Mouse (Mus musculus): ENCODE data around the gene Olfr573-ps1.

Olfr573-ps1 gene

DNA sequence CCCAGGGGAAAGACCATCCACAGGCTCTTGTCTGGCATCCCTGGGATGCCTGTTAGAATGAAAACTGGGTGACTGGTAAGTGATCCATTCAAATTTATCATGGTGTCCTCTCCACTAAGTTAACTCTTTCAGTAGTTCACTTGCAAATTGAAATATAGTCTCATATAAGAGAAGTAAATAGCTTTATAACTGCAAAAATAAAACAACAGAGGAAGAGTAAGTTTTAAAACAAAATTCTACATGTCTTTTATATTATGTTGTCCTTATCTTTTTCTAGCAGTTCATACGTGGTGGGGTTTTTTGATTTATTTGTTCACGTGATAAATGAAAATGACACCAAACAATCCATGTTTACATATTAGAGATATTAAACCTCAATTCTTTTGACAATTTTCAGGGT lies at the start of gene Olfr573-ps1:
Gene Olfr573-ps1, minus strand, starts transcription at position 101 of the 400 bp plus-strand sequence.
- DNase-seq (ENCODE audit: low read depth in 1 of 2, low spot score in 2 of 2) = no peak

- DNase-seq (ENCODE audit: low read depth in 1 of 2, low spot score in 2 of 2) = no peak
These were observed 46.8 kb upstream of the Olfr573-ps1 start, which contains the start of gene Olfr578 for GRCm38 (mm10) chr7:102989224-102989623. Olfr578 (minus strand) TSS chr7:102989324.

GRCm38 (mm10) chr7:102975843-102976242 lies 33.5 kb upstream of the Olfr573-ps1 start, which contains the start of gene Olfr577:
Olfr577 (minus strand) TSS chr7:102975943.
- DNase-seq (ENCODE audit: low read depth in 1 of 2, low spot score in 2 of 2) = no peak

GRCm38 (mm10) chr7:102974399-102974798 lies 32.0 kb upstream of the Olfr573-ps1 start:
- DNase-seq (ENCODE audit: low read depth in 1 of 2, low spot score in 2 of 2) = no peak

- DNase-seq (ENCODE audit: low read depth in 1 of 2, low spot score in 2 of 2) = no peak
These were observed 20.0 kb upstream of the Olfr573-ps1 start, which contains the start of gene Olfr576 for GRCm38 (mm10) chr7:102962360-102962759. Olfr576 (plus strand) TSS chr7:102962660.

- no peak for DNase-seq (ENCODE audit: low read depth in 1 of 2, low spot score in 2 of 2)
These were observed 16.2 kb upstream of the Olfr573-ps1 start, which contains the start of gene Olfr575 for GRCm38 (mm10) chr7:102958593-102958992. Olfr575 (minus strand) TSS chr7:102958775.

DNA sequence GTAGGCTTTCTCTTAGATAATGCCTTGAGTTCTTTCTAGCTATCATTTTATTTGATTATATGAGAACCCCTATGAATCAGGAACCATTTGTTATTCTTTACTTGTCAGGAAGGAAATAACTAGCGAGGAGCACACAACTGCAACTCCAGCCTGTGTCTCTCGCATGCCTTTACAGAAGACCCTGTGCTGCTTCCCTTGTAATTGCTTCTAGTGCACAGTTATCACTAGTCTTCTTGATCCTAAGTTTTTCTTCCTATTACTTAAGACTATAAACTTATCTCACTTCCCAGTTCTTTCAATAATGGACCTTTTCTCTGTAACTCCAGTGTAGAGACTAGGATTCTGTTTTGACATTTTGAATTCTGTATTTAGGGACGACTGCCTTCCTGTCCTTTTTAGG lies 15.8 kb upstream of the Olfr573-ps1 start:
- no peak for DNase-seq (ENCODE audit: low read depth in 1 of 2, low spot score in 2 of 2)

DNA sequence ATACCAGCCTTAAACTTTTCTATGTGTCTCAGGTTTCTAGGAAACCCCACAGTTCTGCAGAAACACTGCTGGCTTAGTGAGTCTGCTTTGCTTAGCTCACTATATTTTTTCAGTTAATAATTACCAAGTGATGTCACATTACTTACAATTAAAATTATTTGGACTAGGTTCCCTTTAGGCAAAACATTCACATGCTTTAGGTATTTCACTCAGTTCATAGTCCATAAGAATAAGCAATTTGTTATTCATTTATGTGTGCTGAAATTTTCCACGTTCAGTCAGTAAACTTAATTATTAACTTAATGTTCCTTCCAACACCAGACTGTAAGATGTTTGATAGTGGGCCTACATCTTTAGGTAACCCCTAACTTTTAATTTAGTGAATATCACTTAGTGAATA lies 8.4 kb upstream of the Olfr573-ps1 start:
- no peak for DNase-seq (ENCODE audit: low read depth in 1 of 2, low spot score in 2 of 2)

- DNase-seq (ENCODE audit: low read depth in 1 of 2, low spot score in 2 of 2) = no peak
These were observed 5.8 kb upstream of the Olfr573-ps1 start, which contains the start of gene Olfr574 for GRCm38 (mm10) chr7:102948167-102948566. Olfr574 (plus strand) TSS chr7:102948467.

DNA sequence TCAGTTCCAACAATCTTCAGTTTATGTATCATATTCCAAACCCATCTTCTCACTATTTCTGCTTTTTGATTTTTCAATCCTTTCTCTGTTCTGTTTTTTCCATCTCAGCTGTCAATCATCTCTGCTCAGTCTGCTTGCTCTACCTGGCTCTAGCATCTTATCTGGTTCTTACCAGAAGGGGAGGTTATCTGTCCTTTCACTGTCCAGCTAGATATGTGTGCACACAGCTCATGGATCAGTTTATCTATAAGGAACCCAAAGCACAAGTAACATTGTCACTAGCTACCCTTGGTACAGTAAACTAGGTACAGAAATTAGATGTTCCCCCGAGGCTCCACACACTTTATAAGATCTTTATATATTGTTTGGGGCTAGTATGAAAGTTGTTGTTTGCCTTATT lies 1.0 kb upstream of the Olfr573-ps1 start:
- no peak for DNase-seq (ENCODE audit: low read depth in 1 of 2, low spot score in 2 of 2)

DNA sequence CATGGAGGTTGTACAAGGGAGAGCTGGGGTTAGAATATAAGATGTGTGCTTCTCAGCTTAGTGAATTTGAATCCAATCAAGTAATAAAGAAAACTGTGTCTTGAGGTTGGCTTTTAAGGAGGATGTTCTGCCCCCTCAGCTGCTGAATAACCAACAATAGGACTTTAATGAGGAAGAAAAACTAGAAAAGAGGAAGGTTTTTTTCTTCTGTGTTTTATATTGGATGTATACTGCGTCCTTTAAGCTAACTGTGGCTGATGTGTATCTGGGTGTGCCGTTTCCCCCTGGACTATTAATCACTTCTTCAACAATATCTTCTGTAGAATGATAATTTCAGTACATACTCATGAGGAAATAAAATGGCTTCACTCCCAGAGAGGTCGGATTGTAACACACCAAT lies 15.3 kb downstream of the Olfr573-ps1 start:
- no peak for DNase-seq (ENCODE audit: low read depth in 1 of 2, low spot score in 2 of 2)

DNA sequence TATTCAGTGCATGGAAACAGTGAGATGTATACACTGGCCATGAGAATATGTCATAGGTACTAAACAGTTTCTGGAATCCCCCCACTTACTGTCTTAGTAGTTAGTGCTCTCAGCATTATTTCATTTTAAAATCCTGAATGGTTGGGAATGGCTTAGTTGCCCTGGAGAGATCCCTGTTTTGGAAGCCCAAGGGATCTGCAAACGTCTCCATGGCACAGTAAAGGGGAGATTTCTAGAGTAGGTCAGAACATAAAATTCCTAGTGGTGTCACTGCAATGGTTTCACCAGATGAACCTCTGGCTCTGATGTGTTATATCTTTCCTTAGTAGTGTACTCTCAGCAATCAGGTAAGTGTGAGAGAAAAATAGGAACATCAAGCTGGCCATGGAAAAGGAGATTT lies 18.3 kb downstream of the Olfr573-ps1 start, which contains the start of gene Olfr572:
Gene Olfr572, plus strand, starts transcription at position 301 of the 400 bp plus-strand sequence.
- DNase-seq (ENCODE audit: low read depth in 1 of 2, low spot score in 2 of 2) = no peak

DNA sequence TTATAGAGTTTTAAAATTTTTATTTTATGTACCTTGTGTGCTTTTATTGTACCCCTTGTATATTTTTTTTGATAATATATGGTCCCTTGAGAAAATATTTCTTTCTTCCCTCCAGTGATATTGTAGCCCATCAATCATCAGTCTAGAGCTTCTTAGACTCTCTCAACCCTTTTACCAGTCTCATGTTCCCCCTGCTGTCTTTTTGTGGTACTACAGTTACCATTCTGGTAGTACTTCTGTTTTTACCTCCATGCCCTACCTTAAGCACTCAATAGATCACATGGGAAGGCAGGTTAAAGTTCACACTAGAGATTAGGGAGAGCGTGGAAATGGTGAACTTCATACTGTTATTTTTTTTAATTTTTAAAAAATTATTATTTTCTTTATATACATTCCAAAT lies 22.7 kb downstream of the Olfr573-ps1 start:
- DNase-seq (ENCODE audit: low read depth in 1 of 2, low spot score in 2 of 2) = no peak

DNA sequence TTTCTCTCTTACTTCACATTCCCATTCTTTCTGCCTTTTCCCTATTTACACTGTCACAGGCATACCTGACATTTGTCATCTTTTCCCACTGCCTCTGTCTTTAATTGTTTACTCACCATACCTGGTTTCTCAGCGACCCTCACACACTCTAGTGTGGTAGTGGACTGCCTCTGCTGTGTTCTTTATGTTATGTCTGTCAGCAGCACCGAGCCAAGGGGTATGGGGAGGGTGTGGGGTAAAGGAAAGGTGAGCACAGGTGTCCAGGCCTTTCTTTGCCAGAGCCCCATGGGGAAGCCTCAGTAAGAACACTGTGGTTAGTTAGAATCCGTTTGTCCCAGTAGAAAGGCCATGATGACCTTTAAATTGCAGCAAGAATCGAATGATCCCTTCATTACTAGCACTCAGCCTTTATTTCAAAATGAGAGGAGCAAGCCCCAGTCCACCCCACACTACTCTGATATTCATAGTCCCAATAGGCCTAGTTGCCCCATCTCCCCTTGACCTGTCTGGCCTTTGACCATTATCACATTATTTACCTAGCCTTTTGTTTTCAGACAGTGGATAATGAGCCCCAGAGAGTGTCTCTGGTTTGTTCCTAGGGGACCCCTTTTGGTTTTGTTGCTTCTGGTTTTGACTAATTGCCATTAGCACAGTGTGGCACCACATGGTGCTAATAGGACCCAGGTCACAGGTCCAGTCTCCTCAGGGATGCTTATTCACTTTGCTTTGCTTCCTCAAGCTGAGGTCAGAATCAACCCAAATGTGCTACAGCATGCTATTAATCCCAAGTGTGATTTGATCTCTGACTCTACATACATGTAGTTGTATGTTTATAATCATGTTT lies 25.1 kb downstream of the Olfr573-ps1 start, which contains the start of gene Olfr571:
Gene Olfr571, minus strand, starts transcription at position 505 of the 844 bp plus-strand sequence.
- DNase-seq (ENCODE audit: low read depth in 1 of 2, low spot score in 2 of 2) = no peak

DNA sequence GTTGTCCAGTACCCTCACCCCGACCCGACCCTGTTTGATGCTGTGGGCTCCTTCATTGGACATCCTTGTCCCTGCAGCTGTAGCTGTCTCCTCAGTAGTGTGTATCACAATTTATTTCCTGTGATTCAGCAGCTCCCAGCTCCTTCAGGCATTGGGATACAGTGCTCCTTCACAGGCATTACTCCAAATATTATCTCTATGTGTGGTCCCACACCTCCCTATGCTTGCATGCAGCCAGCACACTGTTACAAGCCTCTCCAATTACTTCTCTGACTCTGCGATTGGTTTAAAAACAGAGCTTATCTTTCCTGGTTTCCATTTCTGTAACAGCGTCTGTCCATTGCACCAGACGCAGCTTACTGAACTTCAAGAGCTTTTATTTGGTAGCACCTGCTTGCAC lies 26.0 kb downstream of the Olfr573-ps1 start:
- no peak for DNase-seq (ENCODE audit: low read depth in 1 of 2, low spot score in 2 of 2)

- no peak for DNase-seq (ENCODE audit: low read depth in 1 of 2, low spot score in 2 of 2)
These were observed 27.1 kb downstream of the Olfr573-ps1 start for GRCm38 (mm10) chr7:102915261-102915660.
